Mouse (Mus musculus) layer of hippocampus, adult 6 months (tissue): ENCODE results near the gene Esyt3. TPM values are rescaled to one million over a fixed set of nuclear protein-coding genes. Genes with fewer than 3 reads are reported as not detected.

Experiments used
- long read RNA-seq, 2 experiments: library from polyadenylated mRNA; unstranded; transcript quantifications; one replicate each; pipeline ENCODE4 v2.0.0; 2019 to 2020
- polyA plus RNA-seq: library from polyadenylated mRNA; unstranded; fragments of <200 nt; fragmentation: Nextera tagmentation; gene quantifications from 2 replicates; pipeline ENCODE4 v1.2.3, GENCODE M21; 2021

Esyt3 gene
- polyA plus RNA-seq, result 0.46 and 0.69 TPM in 2 replicates
- long read RNA-seq, experiment 1, partial matches to known transcripts, result 1 of 1 reads
- long read RNA-seq, experiment 1, other reads (novel, unspliced or antisense), result 0 of 1 reads
- long read RNA-seq, experiment 2, full-length matches to known transcripts, result 3 of 3 reads
- long read RNA-seq, experiment 2, partial matches to known transcripts, result 0 of 3 reads
- long read RNA-seq, experiment 2, other reads (novel, unspliced or antisense), result 0 of 3 reads

DNA sequence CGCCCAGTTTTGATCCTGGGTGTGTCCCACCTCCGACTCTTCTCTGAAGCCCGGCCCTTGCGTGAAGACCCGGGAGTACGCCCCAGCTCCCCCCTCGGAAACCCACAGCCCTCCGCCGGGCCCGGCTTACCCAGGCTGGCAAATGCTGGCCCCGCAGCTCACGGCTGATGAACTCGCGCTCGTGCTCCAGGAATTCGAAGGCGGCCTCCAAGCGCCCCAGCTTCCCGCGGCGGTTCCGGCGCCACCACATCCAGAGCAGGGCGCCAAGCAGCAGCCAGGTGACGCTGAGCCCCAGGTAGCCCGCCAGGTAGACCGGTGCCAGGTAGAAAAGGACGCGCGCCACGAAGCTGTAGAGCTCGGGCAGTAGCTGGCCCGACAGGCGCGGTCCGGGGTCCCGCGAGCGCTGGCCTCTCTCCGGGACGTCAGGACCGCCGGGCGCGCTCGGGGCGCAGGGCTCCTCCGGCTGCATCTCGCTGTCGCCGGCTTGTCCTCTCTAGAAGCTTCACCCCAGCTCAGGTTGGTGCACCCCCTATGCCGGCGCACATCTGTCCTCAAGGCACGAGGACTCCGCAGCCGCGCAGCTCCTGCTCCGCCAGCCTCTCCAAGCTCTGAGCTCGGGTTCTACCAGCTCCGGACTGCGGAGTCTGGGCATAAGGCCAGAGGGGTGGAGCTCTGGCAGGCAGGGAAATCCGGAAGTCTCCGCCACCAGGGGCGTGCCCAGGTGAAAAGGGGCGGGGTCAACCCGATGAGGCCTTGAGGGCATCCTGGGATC, at the start of gene Esyt3:
Gene Esyt3, minus strand, starts transcription at position 637 of the 772 bp plus-strand sequence.

Other genes with a start within 250 kb of the Esyt3 start
- 3.4 and 4.3 TPM in 2 replicates for gene Pik3cb, start 217.9 kb downstream of the Esyt3 start, polyA plus RNA-seq
- not detected in 2 replicates for gene Faiml, start 121.3 kb downstream of the Esyt3 start, polyA plus RNA-seq
- 8.7 and 11.5 TPM in 2 replicates for gene Cep70, start 115.2 kb downstream of the Esyt3 start, polyA plus RNA-seq
- 186 and 220 TPM in 2 replicates for gene Mras, start 78.8 kb upstream of the Esyt3 start, polyA plus RNA-seq
- 3.4 and 4.0 TPM in 2 replicates for gene Nme9, start 92.9 kb upstream of the Esyt3 start, polyA plus RNA-seq
- gene Armc8, start 210.3 kb upstream of the Esyt3 start, polyA plus RNA-seq, result 31.4 and 32.7 TPM in 2 replicates
- gene Dbr1, start 217.2 kb upstream of the Esyt3 start, polyA plus RNA-seq, result 11.3 and 12.8 TPM in 2 replicates